Mouse (Mus musculus): Measurements from ENCODE around the gene Smim17. TPM values are rescaled to one million over a fixed set of nuclear protein-coding genes. Genes with fewer than 3 reads are reported as not detected.

The Smim17 gene
- total and polyA plus RNA-seq, 3 experiments: not detected

DNA sequence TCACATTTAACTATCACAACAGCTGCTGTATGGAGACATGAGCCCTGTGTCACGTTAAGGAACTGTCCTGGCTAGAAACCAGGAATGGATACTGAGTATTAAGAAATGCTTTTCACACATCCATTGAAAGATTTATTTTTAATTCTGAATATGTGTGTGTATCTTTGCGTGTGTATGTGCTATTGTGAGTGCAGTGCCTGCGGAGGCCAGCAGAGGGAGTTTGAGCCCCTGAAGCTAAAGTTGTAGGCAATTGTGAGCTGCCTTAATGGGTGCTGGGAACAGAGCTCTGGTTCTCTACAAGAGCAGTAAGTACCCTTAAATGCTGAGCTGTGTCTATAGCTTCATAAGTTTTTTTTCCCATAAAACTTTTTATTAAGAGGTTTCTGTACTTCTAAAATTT is 30.9 kb downstream of the Smim17 start:
- no peaks in the 10 kb centered on the region for H3K27me3 ChIP-seq (ENCODE audit: insufficient read depth, low read length)
- DNase-seq (ENCODE audit: low spot score) (no peak), ATAC-seq (ENCODE audit: extremely low read depth, insufficient number of reproducible peaks, low FRiP score, poor library complexity, severe bottlenecking) (no peak)
- no peaks in the 10 kb centered on the region for H3K36me3 ChIP-seq (replicated peaks)
- no peaks in the 10 kb centered on the region for H3K4me1 ChIP-seq (ENCODE audit: insufficient read depth, low read depth, low read length)
- H3K4me3 ChIP-seq (ENCODE audit: low read depth, low read length): no peak overlapping the region
- TF ChIP-seq CTCF (IDR thresholded peaks at IDR 0.05; ENCODE audit: low read depth, low read length): no peak
- no peak for TF ChIP-seq POLR2AphosphoS5 (IDR thresholded peaks at IDR 0.05; ENCODE audit: insufficient replicate concordance, low read depth, low read length)
- TF ChIP-seq GATA2 (IDR thresholded peaks at IDR 0.05; ENCODE audit: borderline replicate concordance, low read depth, low read length): no peak
- TF ChIP-seq GATA1 (IDR thresholded peaks at IDR 0.05; ENCODE audit: borderline replicate concordance, low read length): no peak
- TF ChIP-seq TAL1 (conservative IDR thresholded peaks at IDR 0.05; ENCODE audit: low read depth, low read length): no peak
- peaks cover 5% of the 10 kb centered on the region for H3K9me3 ChIP-seq (replicated peaks)

DNA sequence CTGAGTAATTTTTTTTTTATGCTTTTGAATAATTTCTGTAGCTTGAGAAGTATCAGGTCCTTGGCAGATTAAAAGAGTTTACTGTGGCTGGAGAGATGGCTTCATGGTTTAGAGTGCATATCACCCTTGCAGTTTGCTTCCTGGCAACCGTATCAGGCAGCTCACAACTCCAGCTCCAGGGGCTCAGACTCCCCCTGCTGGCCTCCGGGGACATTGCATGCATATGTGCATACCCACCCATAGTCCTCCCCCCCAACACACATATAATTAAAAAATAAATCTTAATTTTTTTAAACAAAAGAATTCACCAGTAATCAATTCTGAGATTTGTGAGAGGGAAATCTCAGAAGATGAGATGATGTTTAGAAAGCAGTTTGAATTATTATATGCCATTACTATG is 31.8 kb downstream of the Smim17 start:
- Histone ChIP-seq H3K9me3 (replicated peaks) (peaks cover 5% of the 10 kb centered on the region), H3K4me3 (ENCODE audit: low read depth, low read length) (no peak overlapping the region), H3K4me1 (ENCODE audit: insufficient read depth, low read depth, low read length) (no peaks in the 10 kb centered on the region), H3K36me3 (replicated peaks) (no peaks in the 10 kb centered on the region), H3K27me3 (ENCODE audit: insufficient read depth, low read length) (no peaks in the 10 kb centered on the region)
- ATAC-seq (ENCODE audit: extremely low read depth, insufficient number of reproducible peaks, low FRiP score, poor library complexity, severe bottlenecking) (no peak; the same call in 1 of the 2 replicates), DNase-seq (ENCODE audit: low spot score) (peak; percentile 9)
- TF ChIP-seq POLR2AphosphoS5 (IDR thresholded peaks at IDR 0.05; ENCODE audit: insufficient replicate concordance, low read depth, low read length) (no peak), CTCF (IDR thresholded peaks at IDR 0.05; ENCODE audit: low read depth, low read length) (peak; percentile 44; the same call in 1 of the 2 replicates)

GRCm38 (mm10) chr7:6438388-6438787 is 39.9 kb downstream of the Smim17 start, which contains the start of gene Olfr1344:
Gene Olfr1344, plus strand, starts transcription at chr7:6438688.
- peaks cover 4% of the 10 kb centered on the region; the same call in 1 of the 2 replicates for H3K4me1 ChIP-seq (ENCODE audit: insufficient read depth, low read depth, low read length)
- no peak within 1 kb of the TSS for H3K4me3 ChIP-seq (ENCODE audit: low read depth, low read length)
- TF ChIP-seq GATA2 (IDR thresholded peaks at IDR 0.05; ENCODE audit: borderline replicate concordance, low read depth, low read length) (no peak), POLR2AphosphoS5 (IDR thresholded peaks at IDR 0.05; ENCODE audit: insufficient replicate concordance, low read depth, low read length) (no peak), CTCF (IDR thresholded peaks at IDR 0.05; ENCODE audit: low read depth, low read length) (no peak), GATA1 (IDR thresholded peaks at IDR 0.05; ENCODE audit: borderline replicate concordance, low read length) (no peak), TAL1 (conservative IDR thresholded peaks at IDR 0.05; ENCODE audit: low read depth, low read length) (no peak)
- H3K9me3 ChIP-seq (replicated peaks): no peaks in the 10 kb centered on the region
- H3K27me3 ChIP-seq (ENCODE audit: insufficient read depth, low read length): no peaks in the 10 kb centered on the region
- ATAC-seq (ENCODE audit: extremely low read depth, insufficient number of reproducible peaks, low FRiP score, poor library complexity, severe bottlenecking) (no peak), DNase-seq (ENCODE audit: low spot score) (no peak)
- H3K36me3 ChIP-seq (replicated peaks): no peaks in the 10 kb centered on the region

GRCm38 (mm10) chr7:6441173-6441572 is 42.7 kb downstream of the Smim17 start:
- Histone ChIP-seq H3K4me3 (ENCODE audit: low read depth, low read length) (no peak overlapping the region), H3K4me1 (ENCODE audit: insufficient read depth, low read depth, low read length) (peaks cover 4% of the 10 kb centered on the region; the same call in 1 of the 2 replicates), H3K36me3 (replicated peaks) (no peaks in the 10 kb centered on the region), H3K27me3 (ENCODE audit: insufficient read depth, low read length) (no peaks in the 10 kb centered on the region), H3K9me3 (replicated peaks) (no peaks in the 10 kb centered on the region)
- ATAC-seq (ENCODE audit: extremely low read depth, insufficient number of reproducible peaks, low FRiP score, poor library complexity, severe bottlenecking) (no peak), DNase-seq (ENCODE audit: low spot score) (no peak)
- TF ChIP-seq TAL1 (conservative IDR thresholded peaks at IDR 0.05; ENCODE audit: low read depth, low read length): no peak

- H3K4me1 ChIP-seq (ENCODE audit: insufficient read depth, low read depth, low read length): no peaks in the 10 kb centered on the region
- no peaks in the 10 kb centered on the region for H3K9me3 ChIP-seq (replicated peaks)
- H3K4me3 ChIP-seq (ENCODE audit: low read depth, low read length): no peak overlapping the region
- no peak for DNase-seq (ENCODE audit: low spot score)
- no peaks in the 10 kb centered on the region for H3K27me3 ChIP-seq (ENCODE audit: insufficient read depth, low read length)
- no peak for TF ChIP-seq TAL1 (conservative IDR thresholded peaks at IDR 0.05; ENCODE audit: low read depth, low read length)
- TF ChIP-seq CTCF (IDR thresholded peaks at IDR 0.05; ENCODE audit: low read depth, low read length): no peak
- no peak for TF ChIP-seq GATA1 (IDR thresholded peaks at IDR 0.05; ENCODE audit: borderline replicate concordance, low read length)
- TF ChIP-seq POLR2AphosphoS5 (IDR thresholded peaks at IDR 0.05; ENCODE audit: insufficient replicate concordance, low read depth, low read length): no peak
- TF ChIP-seq GATA2 (IDR thresholded peaks at IDR 0.05; ENCODE audit: borderline replicate concordance, low read depth, low read length): no peak
- ATAC-seq (ENCODE audit: extremely low read depth, insufficient number of reproducible peaks, low FRiP score, poor library complexity, severe bottlenecking): no peak
- H3K36me3 ChIP-seq (replicated peaks): no peaks in the 10 kb centered on the region
These were observed 49.3 kb downstream of the Smim17 start for GRCm38 (mm10) chr7:6447771-6448170.

GRCm38 (mm10) chr7:6455868-6456267 is 57.4 kb downstream of the Smim17 start, which contains the start of gene Olfr1336:
Gene Olfr1336, plus strand, starts transcription at chr7:6456168.
- H3K36me3 ChIP-seq (replicated peaks): no peaks in the 10 kb centered on the region
- no peaks in the 10 kb centered on the region for H3K27me3 ChIP-seq (ENCODE audit: insufficient read depth, low read length)
- DNase-seq (ENCODE audit: low spot score) (no peak), ATAC-seq (ENCODE audit: extremely low read depth, insufficient number of reproducible peaks, low FRiP score, poor library complexity, severe bottlenecking) (no peak)
- TF ChIP-seq GATA2 (IDR thresholded peaks at IDR 0.05; ENCODE audit: borderline replicate concordance, low read depth, low read length) (no peak), CTCF (IDR thresholded peaks at IDR 0.05; ENCODE audit: low read depth, low read length) (no peak), TAL1 (conservative IDR thresholded peaks at IDR 0.05; ENCODE audit: low read depth, low read length) (no peak), POLR2AphosphoS5 (IDR thresholded peaks at IDR 0.05; ENCODE audit: insufficient replicate concordance, low read depth, low read length) (no peak), GATA1 (IDR thresholded peaks at IDR 0.05; ENCODE audit: borderline replicate concordance, low read length) (no peak)
- H3K4me1 ChIP-seq (ENCODE audit: insufficient read depth, low read depth, low read length): no peaks in the 10 kb centered on the region
- no peaks in the 10 kb centered on the region for H3K9me3 ChIP-seq (replicated peaks)
- no peak within 1 kb of the TSS for H3K4me3 ChIP-seq (ENCODE audit: low read depth, low read length)

DNA sequence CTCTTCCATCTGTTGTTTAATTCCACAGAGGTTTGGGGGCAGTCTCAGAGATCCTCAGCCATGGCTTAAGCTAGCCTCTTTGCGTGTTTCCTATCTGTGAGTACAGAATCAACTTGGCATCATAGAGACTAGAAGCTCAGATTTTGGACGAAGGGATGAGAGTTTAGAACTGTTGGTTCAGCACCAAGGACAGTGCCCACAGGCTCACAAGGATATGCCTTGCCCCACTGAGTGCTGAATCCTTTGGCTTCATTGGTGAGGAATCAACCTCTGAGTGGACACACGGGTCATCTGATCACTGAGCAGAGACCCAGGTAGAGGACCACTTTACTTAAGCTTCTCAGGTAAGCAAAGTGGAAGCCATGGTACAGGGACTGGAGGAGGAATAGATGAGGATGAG is 57.9 kb downstream of the Smim17 start:
- H3K4me3 ChIP-seq (ENCODE audit: low read depth, low read length): no peak overlapping the region
- H3K27me3 ChIP-seq (ENCODE audit: insufficient read depth, low read length): no peaks in the 10 kb centered on the region
- no peaks in the 10 kb centered on the region for H3K36me3 ChIP-seq (replicated peaks)
- ATAC-seq (ENCODE audit: extremely low read depth, insufficient number of reproducible peaks, low FRiP score, poor library complexity, severe bottlenecking) (no peak; the same call in 1 of the 2 replicates), DNase-seq (ENCODE audit: low spot score) (no peak)
- TF ChIP-seq GATA1 (IDR thresholded peaks at IDR 0.05; ENCODE audit: borderline replicate concordance, low read length) (no peak), POLR2AphosphoS5 (IDR thresholded peaks at IDR 0.05; ENCODE audit: insufficient replicate concordance, low read depth, low read length) (no peak), TAL1 (conservative IDR thresholded peaks at IDR 0.05; ENCODE audit: low read depth, low read length) (no peak), GATA2 (IDR thresholded peaks at IDR 0.05; ENCODE audit: borderline replicate concordance, low read depth, low read length) (no peak), CTCF (IDR thresholded peaks at IDR 0.05; ENCODE audit: low read depth, low read length) (no peak)
- no peaks in the 10 kb centered on the region for H3K4me1 ChIP-seq (ENCODE audit: insufficient read depth, low read depth, low read length)
- H3K9me3 ChIP-seq (replicated peaks): no peaks in the 10 kb centered on the region
